Mouse (Mus musculus) CD4-positive helper T cell, adult 2 months (primary cell): ENCODE data around the gene Ccdc24.

Experiments used
- DNase-seq: peaks from one replicate; pipeline ENCODE4 v3.0.0-alpha.2; 2012; ENCODE audit warnings: low read depth, missing footprints, low spot score

The Ccdc24 gene

DNA sequence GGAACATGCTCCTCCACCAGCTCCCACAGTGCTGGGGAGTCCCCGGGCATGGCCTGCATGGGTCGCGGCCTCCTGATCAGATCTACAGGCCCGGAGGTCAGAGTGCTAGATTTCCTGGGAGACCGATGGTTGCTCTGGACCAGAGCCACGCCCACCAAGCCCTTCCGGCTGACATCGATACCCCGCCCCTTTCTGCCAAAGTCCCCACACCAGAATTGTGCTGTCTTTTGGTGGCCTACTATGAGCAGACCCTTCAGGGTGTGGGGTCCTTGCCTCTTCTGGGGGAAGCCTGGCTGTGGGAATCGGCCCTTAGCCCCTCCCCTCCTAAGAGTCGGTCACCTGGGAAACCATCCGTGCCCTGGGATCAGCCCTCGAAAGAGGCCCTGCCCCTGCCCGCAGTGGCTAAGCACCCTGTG, at the start of gene Ccdc24:
Gene Ccdc24, minus strand, starts transcription at position 87 of the 416 bp plus-strand sequence.
- DNase-seq: no peak

DNA sequence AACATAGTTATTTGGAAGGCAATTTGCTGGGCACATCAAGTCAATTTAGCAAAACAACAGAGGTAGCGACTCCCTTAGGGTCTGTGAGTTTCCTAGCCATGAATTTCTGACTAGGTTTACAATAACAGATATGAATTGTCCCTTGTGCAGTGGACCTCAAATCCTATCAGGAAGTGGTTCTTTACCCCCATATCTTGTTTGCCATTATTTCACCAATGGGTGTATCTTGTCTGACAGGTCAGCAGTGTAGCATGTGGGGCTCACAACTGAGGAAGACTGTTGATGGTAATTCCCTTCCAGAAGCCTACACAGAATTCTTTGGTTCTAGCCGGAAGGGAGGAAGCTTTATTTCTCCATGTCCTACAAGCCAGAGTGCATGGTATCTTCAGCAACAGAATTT, 49.0 kb upstream of the Ccdc24 start:
- no peak for DNase-seq

DNA sequence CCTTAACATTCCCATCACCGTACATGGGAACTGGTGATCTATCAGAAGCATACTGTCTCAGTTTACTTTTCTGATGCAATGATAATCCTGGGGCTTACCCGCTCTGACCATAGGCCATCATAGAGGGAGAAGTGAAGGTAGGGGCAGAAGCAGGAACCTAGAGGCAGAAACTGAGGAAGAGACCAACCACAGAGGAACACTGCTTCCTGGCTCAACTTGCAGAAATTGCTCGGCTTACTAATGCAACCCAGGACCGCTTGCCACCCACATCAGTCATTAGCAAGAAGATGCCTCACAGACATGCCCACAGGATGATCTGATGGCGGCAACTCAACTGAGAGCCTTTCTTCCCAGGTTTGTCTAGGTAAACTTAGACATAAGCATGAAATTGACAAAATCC, 46.4 kb upstream of the Ccdc24 start:
- no peak for DNase-seq

- no peak for DNase-seq
Observed at GRCm38 (mm10) chr4:117918261-117918660, 45.9 kb upstream of the Ccdc24 start.

- DNase-seq: no peak
Observed at GRCm38 (mm10) chr4:117917847-117918246, 45.5 kb upstream of the Ccdc24 start.

- no peak for DNase-seq
Observed at GRCm38 (mm10) chr4:117917402-117917801, 45.0 kb upstream of the Ccdc24 start.

DNA sequence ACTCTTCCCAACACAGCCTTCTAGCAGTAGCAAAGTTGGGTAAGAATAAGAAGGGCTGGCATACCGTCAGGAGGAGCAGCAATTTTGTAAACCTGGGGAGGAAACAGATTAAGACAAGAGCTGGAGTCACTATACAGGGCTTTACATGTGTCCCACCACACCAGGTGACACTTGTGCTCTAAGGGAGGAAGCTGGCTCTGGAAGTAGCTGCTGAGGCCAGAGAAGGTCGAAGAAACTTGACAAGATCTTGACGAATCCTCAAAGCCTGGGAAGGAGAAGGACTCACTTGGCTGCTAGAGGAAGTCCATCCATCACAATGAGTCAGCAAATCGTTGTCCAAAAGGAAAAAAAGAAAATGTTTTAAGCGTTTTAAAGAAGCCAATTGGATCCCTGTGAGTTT, 44.0 kb upstream of the Ccdc24 start:
- no peak for DNase-seq

- DNase-seq: no peak
Observed at GRCm38 (mm10) chr4:117915489-117916105, 43.2 kb upstream of the Ccdc24 start.

GRCm38 (mm10) chr4:117914591-117915442, 42.5 kb upstream of the Ccdc24 start, which contains the start of gene Ipo13:
Ipo13 (minus strand) TSS chr4:117914999.
- DNase-seq: peak; percentile 91

- no peak for DNase-seq
Observed at GRCm38 (mm10) chr4:117914031-117914430, 41.7 kb upstream of the Ccdc24 start.

GRCm38 (mm10) chr4:117913421-117913820, 41.1 kb upstream of the Ccdc24 start:
- no peak for DNase-seq

GRCm38 (mm10) chr4:117912685-117913273, 40.4 kb upstream of the Ccdc24 start:
- no peak for DNase-seq

DNA sequence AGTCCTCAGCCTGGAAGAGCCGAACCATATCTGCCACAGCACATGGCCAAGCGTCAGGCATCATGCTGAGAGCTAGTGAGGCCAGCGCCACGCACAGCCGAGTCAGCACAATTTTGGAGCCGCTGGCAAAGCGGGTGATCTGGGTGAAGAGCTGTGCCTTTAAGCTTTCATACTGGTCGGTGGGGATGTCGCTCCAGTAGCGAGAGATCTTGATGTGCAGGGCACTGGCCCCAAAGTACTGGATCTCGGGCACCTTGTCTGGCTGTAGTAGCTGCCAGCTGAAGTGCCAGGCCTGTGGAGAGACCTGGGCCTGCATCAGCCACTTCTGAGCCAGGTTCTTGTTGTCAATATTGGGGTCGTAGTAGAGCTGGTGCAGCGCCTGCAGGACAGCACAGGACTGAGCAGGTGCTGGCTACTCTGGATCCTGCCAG, 39.8 kb upstream of the Ccdc24 start:
- no peak for DNase-seq

GRCm38 (mm10) chr4:117908834-117909453, 36.6 kb upstream of the Ccdc24 start:
- no peak for DNase-seq

DNA sequence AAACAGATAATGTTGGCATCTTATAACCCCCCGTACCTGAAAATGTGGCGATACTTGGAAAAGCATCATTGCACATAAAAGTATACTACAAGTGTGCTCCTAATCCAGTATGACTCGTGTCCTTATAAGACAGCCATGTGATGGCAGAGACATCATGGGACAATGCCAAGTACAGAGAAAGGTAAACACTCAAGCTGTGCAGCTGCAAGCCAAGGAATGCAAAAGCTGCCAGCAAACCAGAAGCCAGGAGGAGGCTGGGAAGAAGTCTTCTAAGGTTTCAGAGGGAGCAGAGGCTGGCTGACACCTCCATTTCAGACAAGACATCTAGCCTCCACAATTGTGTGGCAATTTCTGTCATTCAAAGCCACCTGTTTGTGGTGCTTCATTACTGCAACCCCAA, 33.8 kb upstream of the Ccdc24 start:
- no peak for DNase-seq

DNA sequence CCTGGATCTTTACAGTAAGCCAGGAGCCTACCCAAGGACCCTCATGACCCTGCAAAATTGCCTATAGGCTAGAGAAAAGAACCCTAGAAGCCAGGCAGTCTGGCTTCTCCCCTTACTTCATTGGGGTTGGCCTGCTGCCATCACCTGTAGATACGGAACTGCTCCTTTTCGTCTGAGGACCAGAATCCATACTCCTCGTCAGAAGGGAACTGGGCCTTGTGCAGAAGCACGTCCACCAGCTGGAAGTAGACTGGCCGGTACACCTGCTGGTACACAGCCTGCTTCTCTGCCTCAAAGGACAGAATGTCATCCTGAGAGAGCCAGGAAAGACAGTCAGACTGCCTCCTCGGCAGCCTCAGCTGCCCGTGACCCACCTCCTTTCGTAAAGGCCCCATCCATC, 32.4 kb upstream of the Ccdc24 start:
- no peak for DNase-seq

GRCm38 (mm10) chr4:117904094-117904493, 31.7 kb upstream of the Ccdc24 start:
- no peak for DNase-seq

DNA sequence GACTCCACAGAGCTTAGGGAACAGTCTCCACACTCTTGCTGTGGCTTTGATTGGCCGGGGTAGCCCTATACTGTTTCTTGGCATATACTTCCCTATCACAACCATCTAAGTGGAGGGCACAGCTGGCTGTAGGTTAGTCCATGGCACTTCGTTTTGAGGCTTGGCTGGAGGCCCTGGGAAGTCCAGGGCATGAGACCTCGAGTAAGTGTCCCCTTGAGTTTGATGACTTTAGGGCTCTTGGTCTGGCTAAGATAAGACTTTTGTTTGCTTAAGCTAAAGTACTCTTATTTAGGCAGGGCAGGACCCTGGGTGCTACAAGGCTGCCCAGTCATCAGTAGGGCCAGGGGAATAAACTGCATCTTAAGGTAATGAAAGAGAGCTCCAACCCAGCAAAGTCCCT, 25.8 kb upstream of the Ccdc24 start:
- no peak for DNase-seq

- no peak for DNase-seq
Observed at GRCm38 (mm10) chr4:117896031-117896430, 23.7 kb upstream of the Ccdc24 start.

- DNase-seq: no peak
Observed at GRCm38 (mm10) chr4:117895339-117895738, 23.0 kb upstream of the Ccdc24 start.

- no peak for DNase-seq
Observed at GRCm38 (mm10) chr4:117894601-117895000, 22.2 kb upstream of the Ccdc24 start.

GRCm38 (mm10) chr4:117893376-117893775, 21.0 kb upstream of the Ccdc24 start:
- DNase-seq: peak; percentile 59
